Mouse (Mus musculus) fibroblast of lung, adult 2 months (primary cell): ENCODE results near the gene Adgrg6.

Experiments
- DNase-seq: peaks from one replicate; pipeline ENCODE4 v3.0.0-alpha.2; 2011; ENCODE audit warnings: low read depth

Gene Adgrg6

GRCm38 (mm10) chr10:14391025-14391639 lies 154.3 kb downstream of the Adgrg6 start:
- peak; percentile 61 for DNase-seq

- peak; percentile 14 for DNase-seq
These were observed 159.9 kb downstream of the Adgrg6 start for GRCm38 (mm10) chr10:14385574-14385973.

GRCm38 (mm10) chr10:14365065-14365589 lies 180.3 kb downstream of the Adgrg6 start:
- DNase-seq, result no peak

GRCm38 (mm10) chr10:14363226-14363625 lies 182.2 kb downstream of the Adgrg6 start:
- DNase-seq, result no peak

GRCm38 (mm10) chr10:14358271-14358670 lies 187.2 kb downstream of the Adgrg6 start:
- DNase-seq, result no peak
